Comparison of ENCODE assay signal across 8 mouse cellular contexts in genomic region chr1:23382037-23382436, GRCm38 (mm10). TPM values are rescaled to one million over a fixed set of nuclear protein-coding genes. Genes with fewer than 3 reads are reported as not detected.
DNase-seq lines count a peak whose midpoint lies in the region; ATAC-seq lines count a peak whose summit lies in the region.

No protein-coding gene starts in this region.

- no peaks in the 10 kb centered on the region for H3K36me3 ChIP-seq in neural tube, embryonic 11.5 days (ENCODE audit: control insufficient read depth, insufficient read depth, low read length)
- H3K36me3 ChIP-seq in liver, embryonic 11.5 days (ENCODE audit: control insufficient read depth, insufficient read depth, low read length), result no peaks in the 10 kb centered on the region; the same call in 1 of the 2 replicates

- H3K4me1 ChIP-seq in neural tube, embryonic 11.5 days (ENCODE audit: control insufficient read depth, insufficient read depth, low read length), result peaks cover 6% of the 10 kb centered on the region; the same call in 1 of the 2 replicates
- H3K4me1 ChIP-seq in liver, embryonic 11.5 days (replicated peaks; ENCODE audit: control insufficient read depth, insufficient read depth, low read length), result peaks cover 34% of the 10 kb centered on the region

- H3K4me3 ChIP-seq in neural tube, embryonic 11.5 days (ENCODE audit: low read depth, low read length), result peak overlapping the region; percentile 79
- peak overlapping the region; percentile 72 for H3K4me3 ChIP-seq in liver, embryonic 11.5 days (ENCODE audit: low read depth, low read length)

- peak overlapping the region; percentile 76 for H3K9ac ChIP-seq in neural tube, embryonic 11.5 days (ENCODE audit: low read length)
- peak overlapping the region; percentile 92 for H3K9ac ChIP-seq in liver, embryonic 11.5 days (ENCODE audit: low read depth, low read length)

- no peak overlapping the region for H3K27ac ChIP-seq in neural tube, embryonic 11.5 days (ENCODE audit: low read depth, low read length)
- no peak overlapping the region for H3K27ac ChIP-seq in liver, embryonic 11.5 days (ENCODE audit: low read depth, low read length)

- DNase-seq in cerebellum, adult 9-10 months, result peak; percentile 39
- no peak for DNase-seq in cerebellum, postnatal 4 days (ENCODE audit: low spot score in 2 of 2)
- DNase-seq in neural tube, embryonic 11.5 days (ENCODE audit: low spot score), result no peak
- no peak for DNase-seq in neural tube, embryonic 10.5 days (ENCODE audit: extremely low spot score, low spot score)
- no peak for DNase-seq in liver, embryonic 11.5 days (ENCODE audit: low spot score)
- no peak for DNase-seq in frontal cortex, postnatal 14 days (ENCODE audit: low spot score in 2 of 2)
- no peak for DNase-seq in urinary bladder, adult 18-20 months (ENCODE audit: low spot score in 2 of 2)
- no peak for DNase-seq in left cerebral cortex, postnatal 10 days (ENCODE audit: extremely low spot score in 1 of 2, low spot score in 2 of 2)

- peak overlapping the region; percentile 95 for H3K4me2 ChIP-seq in neural tube, embryonic 11.5 days (ENCODE audit: low read depth)
- peak overlapping the region; percentile 95 for H3K4me2 ChIP-seq in liver, embryonic 11.5 days

- intact Hi-C loops in left cerebral cortex, postnatal 10 days (cut with DNase I), result no loop called here

- H3K9me3 ChIP-seq in neural tube, embryonic 11.5 days (ENCODE audit: control insufficient read depth, low read length), result no peaks in the 10 kb centered on the region
- no peaks in the 10 kb centered on the region for H3K9me3 ChIP-seq in liver, embryonic 11.5 days (ENCODE audit: control insufficient read depth, low read length)

- ATAC-seq in neural tube, embryonic 11.5 days (ENCODE audit: insufficient read depth, low FRiP score, low TSS enrichment), result no peak
- no peak for ATAC-seq in liver, embryonic 11.5 days (replicated peaks; ENCODE audit: low FRiP score)

- 22% methylated on average over 9 of the region's 9 CpGs for WGBS in neural tube, embryonic 11.5 days
- 13% methylated on average over 9 of the region's 9 CpGs for WGBS in liver, embryonic 11.5 days

- no peaks in the 10 kb centered on the region for H3K27me3 ChIP-seq in neural tube, embryonic 11.5 days (ENCODE audit: control insufficient read depth, insufficient read depth, low read length)
- H3K27me3 ChIP-seq in liver, embryonic 11.5 days (replicated peaks; ENCODE audit: control insufficient read depth, insufficient read depth, low read length), result no peaks in the 10 kb centered on the region

RNA-seq across cellular contexts. Expression of gene Ogfrl1, which starts 15.5 kb away (rescaled TPM):
- 13.0 and 13.8 TPM in 2 replicates for polyA plus RNA-seq in neural tube, embryonic 11.5 days (2014; fragmentation: Nextera tagmentation; extraction: Ambion mirVana)
- 24.2 and 27.4 TPM in 2 replicates for polyA plus RNA-seq in liver, embryonic 11.5 days (2014; fragmentation: Nextera tagmentation; extraction: Ambion mirVana)
- 10 to 100 TPM; 39.3 to 46.9 TPM for total RNA-seq in left cerebral cortex, postnatal 10 days (2021)
